Mouse (Mus musculus) thymus, adult 2 months (tissue): ENCODE results near the gene Zfpm1. TPM values are rescaled to one million over a fixed set of nuclear protein-coding genes. Genes with fewer than 3 reads are reported as not detected.

Experiments
- DNase-seq: peaks from one replicate; pipeline ENCODE4 v3.0.0; 2021
- H3K27ac ChIP-seq: fragments of 200-500 bp; 2 replicates; pipeline ENCODE4 v1.5.1; 2012; ENCODE audit warnings: low read length, control low read depth; ENCODE audit not compliant: control insufficient read depth, insufficient read depth
- H3K27me3 ChIP-seq: fragments of 200-500 bp; 2 replicates; pipeline ENCODE4 v1.6.1; 2012; ENCODE audit warnings: mild to moderate bottlenecking, low read length, moderate library complexity, mixed read lengths; ENCODE audit not compliant: control insufficient read depth, insufficient read depth
- H3K36me3 ChIP-seq: fragments of 200-500 bp; 2 replicates; pipeline ENCODE4 v1.6.1; 2012; ENCODE audit warnings: mild to moderate bottlenecking, low read length, moderate library complexity; ENCODE audit not compliant: control insufficient read depth, insufficient read depth
- H3K4me1 ChIP-seq: fragments of 200-500 bp; replicated peaks from 2 replicates; pipeline ENCODE4 v1.6.1; 2012; ENCODE audit warnings: low read length; ENCODE audit not compliant: control insufficient read depth, insufficient read depth
- H3K4me3 ChIP-seq: fragments of 200-500 bp; 2 replicates; pipeline ENCODE4 v1.5.1; 2012; ENCODE audit warnings: mild to moderate bottlenecking, low read length, control low read depth, moderate library complexity; ENCODE audit not compliant: control insufficient read depth, insufficient read depth
- CTCF ChIP-seq: fragments of 200-500 bp; IDR thresholded peaks from 2 replicates; pipeline ENCODE4 v1.5.1; 2012; ENCODE audit warnings: mild to moderate bottlenecking, control low read depth, low read length, moderate library complexity, borderline replicate concordance; ENCODE audit not compliant: control insufficient read depth, poor library complexity, insufficient read depth; ENCODE audit errors: extremely low read depth
- POLR2A ChIP-seq: fragments of 200-500 bp; IDR thresholded peaks from 2 replicates; pipeline ENCODE4 v1.6.1; 2012; ENCODE audit warnings: mild to moderate bottlenecking, low read length, control low read depth, moderate library complexity; ENCODE audit not compliant: control insufficient read depth, poor library complexity, insufficient read depth; ENCODE audit errors: extremely low read depth
- WGBS: fragments of 180-500 bp; shearing (Covaris S2); methylation state at CpG from one replicate; pipeline ENCODE4 v1.1.7; 2018; 5-methylcytosine and 5-hydroxymethylcytosine counted together
- polyA plus RNA-seq: library from polyadenylated mRNA; depleted of rRNA; stranded (reverse); fragments of >200 nt; gene quantifications from 2 replicates; pipeline ENCODE4 v1.2.3, GENCODE M21; 2012

Zfpm1 gene
- polyA plus RNA-seq, 1 experiment = 100 TPM

DNA sequence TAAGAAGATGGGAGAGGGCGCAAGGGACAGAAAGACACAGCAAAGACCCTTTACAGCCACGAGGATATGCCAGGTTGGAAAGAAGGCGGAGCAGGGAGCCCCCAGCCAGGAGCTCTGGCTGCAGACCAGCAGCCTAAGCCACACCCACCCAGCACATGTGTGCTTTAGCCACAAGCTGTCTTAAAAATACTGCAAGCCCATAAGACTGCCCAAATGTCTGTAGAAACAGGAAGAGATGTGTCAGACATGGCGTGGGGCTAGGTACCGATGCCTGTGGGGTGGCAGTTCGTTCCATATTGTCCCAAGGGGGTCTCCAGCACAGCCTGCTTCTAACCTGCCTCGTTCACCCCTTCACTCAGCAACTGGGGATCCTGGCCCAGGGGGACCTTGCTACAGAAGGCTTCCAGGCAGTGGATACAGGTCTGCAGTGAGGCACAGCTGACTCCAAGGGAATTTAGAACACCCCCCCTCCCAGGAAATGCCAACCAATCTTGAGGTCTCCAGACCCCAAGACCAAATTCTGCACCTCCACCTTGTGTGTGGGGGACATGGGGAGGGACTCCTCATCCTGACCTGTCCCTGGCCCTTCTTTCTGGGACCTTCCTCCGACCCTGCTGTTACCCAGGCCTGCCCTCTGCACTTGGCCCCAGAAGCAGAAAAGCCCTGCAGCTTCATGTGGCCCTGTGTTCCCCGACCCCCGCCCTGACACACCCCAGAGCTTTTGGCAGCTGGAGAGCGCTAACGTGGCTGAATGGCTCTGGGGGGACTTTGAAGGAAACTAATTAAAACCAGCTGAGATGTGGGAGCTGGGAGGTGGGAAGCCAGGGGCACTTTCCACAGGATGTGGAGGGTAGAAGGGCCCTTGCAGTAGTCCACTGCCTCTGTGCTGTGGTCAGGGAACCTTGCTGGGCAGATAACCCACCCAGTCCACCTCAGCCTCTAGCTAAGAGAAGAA, 35.4 kb upstream of the Zfpm1 start:
- Histone ChIP-seq H3K27ac (no peak overlapping the region), H3K4me1 (no peaks in the 10 kb centered on the region), H3K4me3 (no peak overlapping the region), H3K36me3 (no peaks in the 10 kb centered on the region), H3K27me3 (no peaks in the 10 kb centered on the region)
- TF ChIP-seq POLR2A (no peak), CTCF (no peak)
- WGBS = 40% methylated on average over 12 of the region's 12 CpGs
- no peak for DNase-seq

DNA sequence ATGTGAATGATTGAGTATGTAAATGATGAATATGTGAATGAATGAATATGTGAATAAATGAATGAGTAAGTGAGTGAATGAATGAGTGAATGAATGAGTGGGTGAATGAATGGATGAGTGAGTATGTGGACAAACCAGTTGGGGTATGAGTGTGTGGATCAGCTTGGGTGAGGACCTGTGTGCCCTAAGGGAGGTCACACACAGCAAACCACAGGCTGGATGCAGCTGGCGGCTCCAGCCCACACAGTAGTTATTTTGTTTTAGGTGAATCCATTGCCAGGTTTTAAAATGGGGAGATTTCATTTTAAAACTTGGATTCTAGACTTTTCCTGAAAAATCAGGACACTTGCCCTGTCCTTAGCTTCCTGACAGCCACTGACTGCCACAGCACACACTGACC, 30.2 kb upstream of the Zfpm1 start:
- Histone ChIP-seq H3K27ac (no peak overlapping the region), H3K4me1 (no peaks in the 10 kb centered on the region), H3K4me3 (no peak overlapping the region), H3K27me3 (no peaks in the 10 kb centered on the region), H3K36me3 (no peaks in the 10 kb centered on the region)
- WGBS = 86% methylated on average over 1 of the region's 1 CpGs
- DNase-seq = no peak
- TF ChIP-seq POLR2A (no peak), CTCF (no peak)

DNA sequence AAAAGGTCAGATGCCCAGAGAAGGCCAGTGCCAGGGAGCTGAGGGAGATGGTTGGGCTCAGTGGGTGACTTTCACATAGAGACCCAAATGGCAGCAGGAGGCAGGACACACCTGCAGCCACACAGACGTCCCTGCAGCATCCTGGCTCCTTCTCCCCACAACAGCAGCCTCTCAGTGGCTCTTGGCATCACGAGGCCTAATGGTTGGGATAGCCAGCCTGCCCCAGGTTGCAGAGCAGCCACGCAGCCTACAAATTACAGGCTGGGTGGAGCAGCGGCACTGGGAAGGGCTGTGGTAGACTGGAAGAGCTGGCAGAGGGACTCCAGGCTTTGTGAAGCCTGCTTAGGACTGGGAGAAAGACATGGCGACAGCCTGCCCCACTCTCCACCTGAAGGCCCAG, 29.6 kb upstream of the Zfpm1 start:
- 65% methylated on average over 5 of the region's 5 CpGs for WGBS
- Histone ChIP-seq H3K4me1 (no peaks in the 10 kb centered on the region), H3K27ac (no peak overlapping the region), H3K27me3 (no peaks in the 10 kb centered on the region), H3K4me3 (no peak overlapping the region), H3K36me3 (no peaks in the 10 kb centered on the region)
- TF ChIP-seq POLR2A (no peak), CTCF (no peak)
- DNase-seq = no peak

DNA sequence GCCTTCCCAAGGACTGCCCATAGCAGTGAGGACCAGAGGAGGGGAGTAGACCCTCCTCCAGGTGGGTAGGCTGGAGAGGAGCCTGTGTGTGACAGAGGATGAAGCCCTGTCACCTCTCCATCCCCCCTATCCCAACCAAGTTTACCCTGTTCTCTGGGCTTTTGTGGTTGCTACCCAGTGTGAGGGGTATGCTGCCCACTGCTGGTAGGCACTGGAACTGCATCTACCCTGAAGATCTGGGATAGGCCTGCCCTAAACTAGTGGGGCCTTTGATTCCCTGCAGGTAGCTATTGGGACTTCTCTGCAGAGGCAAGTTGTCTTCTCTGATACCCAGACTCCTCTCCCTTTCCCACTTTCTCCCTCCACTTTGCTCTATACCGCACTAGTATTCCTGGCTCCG, 22.6 kb upstream of the Zfpm1 start:
- Histone ChIP-seq H3K36me3 (no peaks in the 10 kb centered on the region), H3K27me3 (no peaks in the 10 kb centered on the region; the same call in 1 of the 2 replicates), H3K27ac (no peak overlapping the region), H3K4me1 (no peaks in the 10 kb centered on the region), H3K4me3 (no peak overlapping the region)
- WGBS = 95% methylated on average over 2 of the region's 2 CpGs
- peak; percentile 72 for DNase-seq
- peak; percentile 71; the same call in 1 of the 2 replicates for TF ChIP-seq CTCF
- no peak for TF ChIP-seq POLR2A

DNA sequence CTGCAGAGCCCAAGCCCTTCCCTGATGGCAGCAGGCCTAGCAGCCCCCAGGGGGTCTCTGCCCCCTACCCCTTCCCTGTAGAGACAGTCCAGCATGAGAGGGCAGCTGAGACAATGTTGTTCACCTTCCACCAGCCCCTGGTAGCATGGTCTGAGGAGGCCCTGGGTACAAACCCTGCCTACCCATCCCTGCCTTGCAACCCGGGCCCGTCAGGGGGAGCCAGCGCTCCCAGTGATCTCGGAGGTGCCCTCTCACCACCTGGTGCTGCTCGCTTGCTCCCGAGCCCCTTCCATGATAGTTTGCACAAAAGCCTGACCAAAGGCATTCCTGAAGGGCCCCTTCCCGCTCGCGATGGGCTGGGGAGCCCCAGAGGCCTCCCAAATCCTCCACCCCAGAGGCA, 21.2 kb upstream of the Zfpm1 start:
- TF ChIP-seq CTCF = no peak
- no peak for TF ChIP-seq POLR2A
- H3K27me3 ChIP-seq = no peaks in the 10 kb centered on the region; the same call in 1 of the 2 replicates
- 92% methylated on average over 9 of the region's 9 CpGs for WGBS

DNA sequence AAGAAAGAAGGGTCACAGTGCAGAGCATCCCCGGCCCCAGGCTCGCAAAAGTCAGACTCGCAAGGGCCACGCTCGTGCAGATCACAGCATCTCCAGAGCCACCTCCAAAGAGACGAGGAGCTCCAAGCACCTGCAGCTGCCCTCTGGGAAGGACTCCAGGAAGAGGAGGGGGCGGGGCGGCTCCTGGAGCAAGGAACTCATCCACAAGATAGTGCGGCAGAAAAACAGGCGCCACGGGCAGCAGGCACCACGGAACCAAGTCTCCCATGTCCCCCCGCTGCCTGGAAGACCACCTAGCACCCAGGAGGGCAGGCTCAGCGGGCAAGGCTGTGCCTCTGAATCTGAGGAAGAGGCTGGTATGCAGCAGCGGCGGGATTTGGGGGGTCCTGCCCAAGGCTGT, 19.1 kb upstream of the Zfpm1 start:
- Histone ChIP-seq H3K27ac (no peak overlapping the region), H3K27me3 (no peaks in the 10 kb centered on the region; the same call in 1 of the 2 replicates), H3K4me1 (no peaks in the 10 kb centered on the region), H3K4me3 (no peak overlapping the region), H3K36me3 (no peaks in the 10 kb centered on the region)
- DNase-seq = no peak
- 75% methylated on average over 16 of the region's 16 CpGs for WGBS
- no peak for TF ChIP-seq CTCF
- no peak for TF ChIP-seq POLR2A

More for the DNA sequence above, 21.2 kb upstream of the Zfpm1 start:
- no peak for DNase-seq
- H3K4me3 ChIP-seq = no peak overlapping the region
- no peaks in the 10 kb centered on the region for H3K36me3 ChIP-seq
- H3K27ac ChIP-seq = no peak overlapping the region
- H3K4me1 ChIP-seq = no peaks in the 10 kb centered on the region

DNA sequence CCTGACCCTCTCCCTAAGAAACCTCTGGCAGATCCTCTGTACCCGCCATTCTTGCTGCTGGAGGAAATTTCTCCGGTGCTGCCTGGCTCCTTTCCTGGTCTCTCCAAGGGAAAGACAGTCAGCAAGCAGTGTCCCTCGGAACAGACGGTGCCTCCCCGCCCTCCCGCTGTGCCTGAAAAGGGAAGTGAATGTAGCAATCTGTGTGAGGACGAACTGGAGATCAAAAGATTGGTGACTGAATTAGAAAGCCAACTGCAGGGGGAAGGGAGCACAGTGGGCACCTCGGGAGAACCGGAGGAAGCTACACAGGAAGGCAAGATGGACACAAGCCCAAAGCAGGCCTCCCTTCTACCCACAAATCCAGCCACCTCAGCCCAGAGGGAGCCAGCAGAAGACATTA, 17.7 kb upstream of the Zfpm1 start:
- Histone ChIP-seq H3K27ac (no peak overlapping the region), H3K27me3 (no peaks in the 10 kb centered on the region; the same call in 1 of the 2 replicates), H3K4me3 (no peak overlapping the region), H3K36me3 (no peaks in the 10 kb centered on the region), H3K4me1 (0 out of 2 replicates have a peak, but pooled peaks cover 3% of the 10 kb centered on the region)
- WGBS = 7% methylated on average over 9 of the region's 9 CpGs
- TF ChIP-seq POLR2A (no peak), CTCF (no peak)
- no peak for DNase-seq
